Mouse (Mus musculus): ENCODE data around the gene Lrch1.

The Lrch1 gene

GRCm38 (mm10) chr14:74723541-74723940, 224.1 kb downstream of the Lrch1 start:
- no peak for DNase-seq (ENCODE audit: extremely low spot score)

DNA sequence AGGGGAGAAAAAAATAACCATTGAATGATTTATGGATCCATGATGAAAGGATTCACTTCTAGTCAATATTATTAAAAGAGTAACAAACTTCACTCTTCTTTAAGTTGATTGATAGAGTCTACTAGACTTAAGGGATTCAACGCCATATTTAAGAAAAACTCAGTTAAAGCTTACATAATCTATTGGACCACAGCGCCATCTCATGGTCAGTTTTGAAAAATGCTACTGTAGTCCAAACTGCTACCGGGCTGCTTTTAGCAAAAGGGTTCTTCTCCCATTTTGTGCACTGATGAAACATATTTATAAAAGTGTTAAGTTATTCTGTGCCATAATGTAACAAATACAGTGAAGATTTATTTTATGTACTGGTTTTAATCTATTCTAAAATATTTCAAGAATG, 238.6 kb downstream of the Lrch1 start:
- DNase-seq (ENCODE audit: extremely low spot score), result peak; percentile 14

Measured in embryo, embryonic 9.5 days (tissue).